Mouse (Mus musculus): ENCODE data around the gene Oasl1.

DNA sequence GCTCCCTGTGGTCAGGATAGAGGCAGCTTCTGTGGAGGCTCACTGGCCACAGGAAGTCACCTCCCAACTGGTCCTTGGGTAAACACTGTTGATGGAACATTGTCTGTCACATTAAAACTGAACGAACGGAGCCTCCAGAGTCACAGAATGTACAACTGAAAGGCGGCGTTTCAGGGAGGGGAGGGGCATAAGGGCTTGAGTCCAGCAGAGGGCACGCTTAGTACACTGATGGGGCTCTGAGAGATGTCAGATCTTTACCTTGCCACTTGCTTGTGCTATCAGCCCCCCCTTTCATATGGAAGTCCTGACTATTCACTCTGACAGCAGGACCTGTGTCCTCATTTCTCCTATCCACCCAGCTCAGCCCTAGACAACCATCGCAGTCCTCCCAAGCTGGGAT lies 47.2 kb upstream of the Oasl1 start:
- TF ChIP-seq HCFC1 (IDR thresholded peaks at IDR 0.05; ENCODE audit: borderline replicate concordance, insufficient read depth, low read length), result no peak
- no peak for TF ChIP-seq ZNF384 (IDR thresholded peaks at IDR 0.05; ENCODE audit: low read depth, low read length)
